Mouse (Mus musculus) testis, adult 2 months (tissue): ENCODE results near the gene Nck1.

Experiments used
- CTCF ChIP-seq: fragments of 200-500 bp; IDR thresholded peaks from 2 replicates; pipeline ENCODE4 v1.5.1; 2012; ENCODE audit warnings: low read depth, mild to moderate bottlenecking, inconsistent platforms, low read length, moderate library complexity; ENCODE audit not compliant: control insufficient read depth, insufficient read depth, insufficient replicate concordance
- POLR2A ChIP-seq: fragments of 200-500 bp; IDR thresholded peaks from 2 replicates; pipeline ENCODE4 v1.6.1; 2012; ENCODE audit warnings: low read depth, mild to moderate bottlenecking, inconsistent platforms, low read length, moderate library complexity; ENCODE audit not compliant: control insufficient read depth

DNA sequence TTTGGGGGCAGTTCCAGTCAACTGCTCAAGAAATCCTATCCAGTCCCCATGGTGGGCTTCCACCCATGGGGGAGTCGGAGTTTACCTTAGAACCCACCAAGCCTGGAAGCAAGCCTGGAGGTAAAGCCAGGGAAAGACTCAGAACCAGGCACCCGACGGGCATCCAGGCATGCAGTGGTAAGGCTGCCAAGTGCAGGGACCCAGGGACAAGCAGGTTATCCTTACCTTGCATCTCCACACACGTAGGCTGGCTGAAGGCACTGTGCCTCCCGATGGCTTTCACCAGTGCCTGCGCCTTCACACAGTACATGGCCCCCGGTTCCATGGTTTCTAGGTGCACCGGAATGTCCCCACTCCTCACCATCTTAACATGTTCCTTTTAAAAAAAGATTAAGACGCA is 79.9 kb downstream of the Nck1 start:
- TF ChIP-seq POLR2A (no peak), CTCF (no peak)
